Mouse (Mus musculus) layer of hippocampus, adult 6 months (tissue): ENCODE data around the gene Adam29. TPM values are rescaled to one million over a fixed set of nuclear protein-coding genes. Genes with fewer than 3 reads are reported as not detected.

Experiments used
- long read RNA-seq, 2 experiments: library from polyadenylated mRNA; unstranded; transcript quantifications; one replicate each; pipeline ENCODE4 v2.0.0; 2019 to 2020
- polyA plus RNA-seq: library from polyadenylated mRNA; unstranded; fragments of <200 nt; fragmentation: Nextera tagmentation; gene quantifications from 2 replicates; pipeline ENCODE4 v1.2.3, GENCODE M21; 2021

The Adam29 gene
- not detected in 2 replicates for polyA plus RNA-seq
- long read RNA-seq, experiment 1 = 0 reads
- long read RNA-seq, experiment 2 = 0 reads

DNA sequence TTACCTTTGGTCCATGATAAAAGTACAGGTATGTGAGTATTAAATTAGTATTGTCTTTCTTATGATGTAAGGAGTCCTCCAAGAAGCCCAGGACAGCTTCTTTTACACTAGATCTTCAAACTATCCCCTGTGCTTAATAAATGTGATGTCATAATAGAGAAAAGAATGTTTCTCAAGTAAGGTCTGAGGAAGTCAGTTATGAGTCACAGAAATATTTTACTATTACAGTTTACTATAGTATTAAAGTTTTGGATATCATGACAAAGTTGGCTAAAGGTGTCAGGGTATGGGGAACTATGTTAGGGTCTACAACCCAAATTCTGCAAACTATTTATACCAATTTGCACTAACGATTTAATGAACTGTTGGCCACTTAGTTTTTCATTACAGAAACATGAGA lies at the start of gene Adam29:
Adam29 (minus strand) TSS at position 101 of the 400 bp plus-strand sequence.

DNA sequence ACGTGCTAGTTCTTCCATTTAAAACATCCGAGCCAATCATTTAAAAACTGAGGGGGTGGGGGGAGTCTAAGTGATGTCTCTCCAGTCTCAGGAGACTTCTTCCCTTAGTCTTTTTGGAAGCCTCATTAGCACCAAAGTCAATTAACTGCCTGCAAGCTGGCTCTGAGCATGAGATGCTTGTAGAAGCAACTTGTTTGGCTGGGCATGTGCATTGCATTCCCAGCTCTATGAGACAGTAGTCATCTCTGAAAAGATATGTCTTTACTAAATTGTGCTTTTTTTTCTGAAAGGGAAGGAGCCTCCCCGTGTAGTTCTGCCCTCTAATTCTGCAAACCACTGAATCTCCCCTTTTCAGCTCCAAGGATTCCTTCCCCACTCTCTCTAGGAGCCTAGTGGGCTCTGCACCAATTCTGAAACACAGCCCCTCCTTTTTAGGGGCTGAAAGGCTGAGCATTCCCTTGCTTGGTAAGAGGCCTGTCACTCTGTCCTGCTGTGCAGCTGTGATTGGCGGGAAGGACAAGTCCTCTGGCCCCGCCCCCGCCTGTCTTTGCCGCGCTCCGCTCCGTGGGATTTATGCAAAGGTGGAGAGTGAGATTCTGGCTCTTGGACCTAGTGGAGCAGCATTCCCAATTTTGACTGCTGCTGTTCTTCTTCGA lies 33.2 kb upstream of the Adam29 start, which contains the start of gene Glra3:
Glra3 (plus strand) TSS at position 591 of the 656 bp plus-strand sequence.

Other genes starting within 250 kb of the Adam29 start
- gene Glra3, start 33.5 kb upstream of the Adam29 start, polyA plus RNA-seq = 0.88 and 1.1 TPM in 2 replicates